Mouse (Mus musculus): ENCODE data around the gene Nthl1.

GRCm38 (mm10) chr17:24641944-24642343 lies 9.5 kb downstream of the Nthl1 start:
- TF ChIP-seq E2F4 (IDR thresholded peaks at IDR 0.05; ENCODE audit: insufficient read depth) (no peak), MAX (IDR thresholded peaks at IDR 0.05; ENCODE audit: low read depth) (no peak), POLR2AphosphoS2 (IDR thresholded peaks at IDR 0.05; ENCODE audit: insufficient read length, low read depth) (no peak), POLR2A (IDR thresholded peaks at IDR 0.05; ENCODE audit: insufficient read length, low read depth) (no peak), USF1 (IDR thresholded peaks at IDR 0.05; ENCODE audit: low read depth) (no peak), CEBPB (IDR thresholded peaks at IDR 0.05; ENCODE audit: insufficient read depth, poor library complexity, severe bottlenecking) (no peak), TCF12 (IDR thresholded peaks at IDR 0.05; ENCODE audit: insufficient read depth, poor library complexity, severe bottlenecking) (no peak)

Data from myocyte (in vitro differentiated cells).